Mouse (Mus musculus) kidney, adult 2 months (tissue): Measurements from ENCODE around the gene Fars2.

Experiments
- CTCF ChIP-seq: fragments of 200-500 bp; conservative IDR thresholded peaks from 2 replicates; pipeline ENCODE4 v1.5.1; 2011; ENCODE audit warnings: low read depth, mild to moderate bottlenecking, control low read depth, low read length, moderate library complexity, mixed read lengths; ENCODE audit not compliant: insufficient read depth, insufficient read length
- POLR2A ChIP-seq: fragments of 200-500 bp; IDR thresholded peaks from one replicate; pipeline ENCODE4 v1.6.1; 2011; ENCODE audit warnings: low read depth, low read length, control low read depth

GRCm38 (mm10) chr13:36285235-36285634 is 168.0 kb downstream of the Fars2 start:
- TF ChIP-seq POLR2A, result no peak
- TF ChIP-seq CTCF, result no peak
